Mouse (Mus musculus) cerebellum, adult 2 months (tissue): ENCODE measurements around the gene Gnb5.

Source experiments
- CTCF ChIP-seq: fragments of 200-500 bp; IDR thresholded peaks from 2 replicates; pipeline ENCODE4 v1.5.1; 2011; ENCODE audit warnings: low read depth, mild to moderate bottlenecking, control low read depth, low read length, moderate library complexity, borderline replicate concordance; ENCODE audit not compliant: insufficient read depth
- POLR2A ChIP-seq: fragments of 200-500 bp; IDR thresholded peaks from 2 replicates; pipeline ENCODE4 v1.6.1; 2011; ENCODE audit warnings: low read length, control low read depth, borderline replicate concordance; ENCODE audit not compliant: insufficient read depth

DNA sequence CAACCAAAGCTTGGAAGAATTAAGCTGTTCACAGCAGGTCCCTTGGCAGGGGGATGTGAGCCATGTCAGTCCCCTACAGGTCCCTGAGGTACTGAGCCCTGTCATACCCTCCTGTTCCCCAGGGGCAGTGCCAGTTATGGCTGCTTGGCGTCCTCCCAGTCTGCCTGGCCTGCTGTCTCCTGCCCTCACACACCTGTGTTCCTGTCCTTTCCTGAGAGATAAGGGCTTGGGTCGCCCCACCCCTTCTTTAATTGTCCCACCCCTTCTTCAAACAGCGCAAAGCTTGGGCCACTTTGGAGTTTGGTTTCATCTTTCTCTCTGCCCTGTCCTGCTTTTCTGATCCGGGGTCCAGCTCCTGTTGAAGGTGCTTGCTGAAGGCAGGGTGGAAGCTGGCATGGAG is 47.3 kb upstream of the Gnb5 start:
- no peak for TF ChIP-seq CTCF
- TF ChIP-seq POLR2A = no peak
